Mouse (Mus musculus) C2C12 (cell line): ENCODE results near the gene Zfhx3. TPM values are rescaled to one million over a fixed set of nuclear protein-coding genes. Genes with fewer than 3 reads are reported as not detected.

Experiments
- H3K27me3 ChIP-seq: one replicate; pipeline ENCODE4 v1.6.1; 2011; ENCODE audit not compliant: control insufficient read depth, insufficient read depth, insufficient read length
- H3K36me3 ChIP-seq: one replicate; pipeline ENCODE4 v1.6.1; 2011; ENCODE audit not compliant: control insufficient read depth, insufficient read depth
- H3K4me3 ChIP-seq: one replicate; pipeline ENCODE4 v1.5.1; 2011; ENCODE audit warnings: mild to moderate bottlenecking, control low read depth; ENCODE audit not compliant: poor library complexity, insufficient read depth, severe bottlenecking
- H3K79me2 ChIP-seq: one replicate; pipeline ENCODE4 v1.6.1; 2011; ENCODE audit not compliant: control insufficient read depth, insufficient read depth
- H3K79me3 ChIP-seq: one replicate; pipeline ENCODE4 v1.6.1; 2011; ENCODE audit warnings: low read depth, control low read depth
- H3ac ChIP-seq: one replicate; pipeline ENCODE3; 2011; ENCODE audit warnings: low read depth; ENCODE audit not compliant: control insufficient read depth, insufficient read length
- CEBPB ChIP-seq: IDR thresholded peaks from one replicate; pipeline ENCODE4 v1.6.1; 2011; ENCODE audit warnings: low read depth, mild to moderate bottlenecking, control low read depth, moderate library complexity
- CTCF ChIP-seq: IDR thresholded peaks from one replicate; pipeline ENCODE4 v1.5.1; 2011; ENCODE audit not compliant: control insufficient read depth, insufficient read depth, insufficient read length
- FOSL1 ChIP-seq: IDR thresholded peaks from one replicate; pipeline ENCODE4 v1.8.0; 2011; ENCODE audit warnings: mild to moderate bottlenecking, low read length; ENCODE audit not compliant: poor library complexity, insufficient read depth, severe bottlenecking
- MAX ChIP-seq: IDR thresholded peaks from one replicate; pipeline ENCODE4 v1.6.1; 2011; ENCODE audit warnings: mild to moderate bottlenecking, control low read depth
- MYOD1 ChIP-seq: IDR thresholded peaks from one replicate; pipeline ENCODE4 v1.6.1; 2011; ENCODE audit warnings: low read depth; ENCODE audit not compliant: control insufficient read depth, insufficient read length
- MYOG ChIP-seq: IDR thresholded peaks from one replicate; pipeline ENCODE4 v1.6.1; 2011; ENCODE audit not compliant: control insufficient read depth, insufficient read length; ENCODE audit errors: extremely low read depth
- USF1 ChIP-seq: IDR thresholded peaks from one replicate; pipeline ENCODE4 v1.6.1; 2011; ENCODE audit warnings: low read depth, mild to moderate bottlenecking, control low read depth, moderate library complexity
- polyA plus RNA-seq: library from polyadenylated mRNA; unstranded; fragments of >200 nt; fragmentation: generic; extraction: Trizol; gene quantifications from one replicate; pipeline ENCODE4 v1.2.1, GENCODE M21; 2012; ENCODE audit warnings: missing spikeins

The Zfhx3 gene
- polyA plus RNA-seq, 1 experiment: 4.3 TPM

DNA sequence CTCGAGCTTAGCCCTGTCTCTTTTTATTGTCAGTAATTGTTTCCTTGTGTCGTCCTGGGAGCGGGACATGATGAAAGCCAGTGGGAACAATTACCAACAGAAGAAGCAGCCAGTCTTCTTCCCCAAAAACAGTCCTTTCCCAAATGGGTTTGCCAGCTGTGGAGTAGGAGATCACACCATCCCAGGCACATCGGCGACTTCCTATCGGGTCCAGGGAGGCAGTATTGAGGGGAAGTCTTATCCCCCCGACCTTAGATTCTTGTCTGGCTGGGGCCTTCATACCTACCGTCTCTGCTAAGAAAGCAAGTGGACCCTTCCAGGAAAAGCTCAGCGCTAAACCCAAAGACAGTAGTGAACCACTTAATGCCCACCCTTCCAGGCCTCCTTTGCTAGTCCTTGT, 637.4 kb downstream of the Zfhx3 start:
- H3K79me3 ChIP-seq: no peaks in the 10 kb centered on the region
- no peak overlapping the region for H3K4me3 ChIP-seq
- no peak overlapping the region for H3ac ChIP-seq
- no peaks in the 10 kb centered on the region for H3K36me3 ChIP-seq
- no peaks in the 10 kb centered on the region for H3K79me2 ChIP-seq
- TF ChIP-seq MYOG: no peak
- no peak for TF ChIP-seq CEBPB
- TF ChIP-seq MAX: no peak
- no peak for TF ChIP-seq USF1
- TF ChIP-seq CTCF: no peak
- no peak for TF ChIP-seq MYOD1
- no peak for TF ChIP-seq FOSL1
- H3K27me3 ChIP-seq: no peaks in the 10 kb centered on the region

GRCm38 (mm10) chr8:108580364-108580763, 637.9 kb downstream of the Zfhx3 start:
- H3K79me3 ChIP-seq: no peaks in the 10 kb centered on the region
- no peak for TF ChIP-seq FOSL1
- TF ChIP-seq MAX: no peak
- TF ChIP-seq CEBPB: no peak
- no peak for TF ChIP-seq USF1
- no peak overlapping the region for H3ac ChIP-seq
- no peak overlapping the region for H3K4me3 ChIP-seq
- no peaks in the 10 kb centered on the region for H3K79me2 ChIP-seq
- H3K36me3 ChIP-seq: no peaks in the 10 kb centered on the region
- no peaks in the 10 kb centered on the region for H3K27me3 ChIP-seq

DNA sequence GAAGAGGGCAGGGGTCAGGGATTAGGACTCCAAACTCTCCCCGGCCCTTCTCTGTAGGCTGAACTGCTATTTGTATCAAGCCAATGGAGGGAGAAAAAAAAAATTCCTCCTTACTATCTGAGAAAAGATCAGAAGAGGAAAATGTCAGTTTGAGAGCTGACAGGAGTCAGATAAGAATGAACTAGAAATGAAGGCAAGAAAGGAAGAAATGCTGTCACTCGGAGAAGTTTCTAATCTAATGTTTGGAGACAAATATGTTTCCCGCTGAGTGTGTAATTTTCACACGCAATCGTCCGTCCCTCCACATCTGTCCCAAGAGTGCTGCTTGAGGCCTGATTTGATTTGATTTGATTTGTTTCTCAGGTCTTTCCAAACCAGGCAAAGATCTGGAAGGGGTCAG, 639.1 kb downstream of the Zfhx3 start:
- no peaks in the 10 kb centered on the region for H3K27me3 ChIP-seq
- no peaks in the 10 kb centered on the region for H3K36me3 ChIP-seq
- H3ac ChIP-seq: no peak overlapping the region
- no peak for TF ChIP-seq USF1
- no peak for TF ChIP-seq FOSL1
- no peak for TF ChIP-seq MAX
- TF ChIP-seq MYOG: no peak
- no peak for TF ChIP-seq CTCF
- no peak for TF ChIP-seq MYOD1
- TF ChIP-seq CEBPB: no peak
- H3K79me2 ChIP-seq: no peaks in the 10 kb centered on the region
- no peaks in the 10 kb centered on the region for H3K79me3 ChIP-seq
- no peak overlapping the region for H3K4me3 ChIP-seq

- H3ac ChIP-seq: no peak overlapping the region
- no peak for TF ChIP-seq MAX
- no peak for TF ChIP-seq FOSL1
- no peak for TF ChIP-seq USF1
- TF ChIP-seq CTCF: no peak
- TF ChIP-seq MYOG: no peak
- TF ChIP-seq CEBPB: no peak
- no peak for TF ChIP-seq MYOD1
- H3K79me3 ChIP-seq: no peaks in the 10 kb centered on the region
- no peak overlapping the region for H3K4me3 ChIP-seq
- no peaks in the 10 kb centered on the region for H3K36me3 ChIP-seq
- H3K79me2 ChIP-seq: no peaks in the 10 kb centered on the region
- H3K27me3 ChIP-seq: no peaks in the 10 kb centered on the region
These were observed 639.8 kb downstream of the Zfhx3 start for GRCm38 (mm10) chr8:108582251-108582650.

DNA sequence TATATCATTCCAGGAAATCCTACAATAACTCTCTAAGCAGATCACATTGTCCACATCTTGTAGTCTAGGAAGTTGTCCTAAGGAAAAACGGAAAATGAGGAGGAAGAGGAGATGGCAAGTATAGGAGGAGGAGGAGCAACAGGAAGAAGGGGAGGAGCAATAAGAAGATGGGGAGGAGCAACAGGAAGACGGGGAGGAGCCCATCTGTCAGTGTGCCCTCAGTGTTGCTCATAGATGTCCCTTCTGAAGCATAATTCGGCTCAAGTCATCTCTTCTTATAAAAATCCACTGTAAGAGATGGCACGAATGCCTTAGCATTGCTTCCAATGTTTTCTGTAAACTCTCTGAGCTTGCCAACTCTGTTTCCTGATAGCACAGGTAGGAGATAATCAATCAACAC, 640.8 kb downstream of the Zfhx3 start:
- Histone ChIP-seq H3K79me2 (no peaks in the 10 kb centered on the region), H3K27me3 (no peaks in the 10 kb centered on the region), H3K4me3 (no peak overlapping the region), H3K79me3 (no peaks in the 10 kb centered on the region), H3ac (no peak overlapping the region), H3K36me3 (no peaks in the 10 kb centered on the region)
- TF ChIP-seq CTCF: no peak
- no peak for TF ChIP-seq USF1
- no peak for TF ChIP-seq FOSL1
- no peak for TF ChIP-seq MAX
- TF ChIP-seq CEBPB: no peak
- TF ChIP-seq MYOG: no peak
- no peak for TF ChIP-seq MYOD1

DNA sequence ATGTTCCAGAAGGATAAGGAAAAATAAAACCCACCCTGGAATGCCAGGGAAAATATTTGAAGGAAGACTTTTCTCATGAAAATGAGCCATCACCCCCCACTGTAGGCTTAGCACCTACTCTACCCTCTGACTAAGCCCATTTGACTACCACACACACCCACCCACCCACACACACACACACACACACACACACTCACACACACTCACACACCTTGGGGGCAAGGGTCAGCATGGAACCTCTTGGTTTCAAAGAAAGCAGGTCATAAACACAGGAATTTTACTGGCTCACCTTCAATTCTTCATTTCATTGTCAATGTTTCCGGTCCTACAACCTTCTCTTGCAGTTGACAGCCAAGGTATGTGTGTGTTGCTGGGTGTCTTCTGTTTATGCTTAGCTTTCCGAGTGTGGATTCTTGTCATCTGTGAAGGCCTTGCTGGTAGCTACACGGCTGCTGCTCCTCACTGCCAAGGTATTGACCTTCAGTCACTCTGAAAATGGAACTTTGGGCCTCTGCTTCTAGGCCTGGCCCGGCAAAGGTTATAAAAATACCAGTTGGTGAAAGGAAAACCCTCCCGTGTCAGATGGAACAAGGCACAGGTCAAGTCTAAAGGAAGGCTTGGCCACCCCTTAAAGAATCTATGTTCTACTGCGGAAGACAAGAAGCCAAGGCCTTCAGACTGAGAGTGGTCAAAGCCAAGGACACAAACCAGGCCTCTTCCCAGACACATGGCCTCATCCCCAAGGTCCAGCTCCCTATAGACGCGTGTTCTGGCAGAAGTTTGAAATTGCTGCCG, 641.6 kb downstream of the Zfhx3 start:
- Histone ChIP-seq H3ac (no peak overlapping the region), H3K4me3 (no peak overlapping the region), H3K79me3 (no peaks in the 10 kb centered on the region), H3K79me2 (no peaks in the 10 kb centered on the region), H3K27me3 (no peaks in the 10 kb centered on the region), H3K36me3 (no peaks in the 10 kb centered on the region)
- TF ChIP-seq MAX (no peak), USF1 (no peak), MYOG (no peak), CTCF (no peak), CEBPB (no peak), MYOD1 (no peak), FOSL1 (no peak)
